Mouse (Mus musculus) layer of hippocampus, postnatal 36 days (tissue): ENCODE measurements around the gene Maml3. TPM values are rescaled to one million over a fixed set of nuclear protein-coding genes. Genes with fewer than 3 reads are reported as not detected.

Experiments used
- DNase-seq, 2 experiments: peaks; one replicate each; pipeline ENCODE4 v3.0.0; 2022
- total RNA-seq, 2 experiments: library from RNA; stranded (reverse); gene quantifications; 2 replicates each; pipeline ENCODE4 v1.2.3; 2021

Gene Maml3
- total RNA-seq, 2 experiments from 2014 or later: 8.3 to 9.8 TPM

- DNase-seq: no peak
Observed at GRCm38 (mm10) chr3:52045221-52045641, 59.6 kb downstream of the Maml3 start.

- DNase-seq: no peak
Observed at GRCm38 (mm10) chr3:52044651-52045050, 60.2 kb downstream of the Maml3 start.

- DNase-seq: no peak
Observed at GRCm38 (mm10) chr3:52043847-52044246, 61.0 kb downstream of the Maml3 start.

- no peak for DNase-seq
Observed at GRCm38 (mm10) chr3:52042680-52043079, 62.2 kb downstream of the Maml3 start.

- no peak for DNase-seq
Observed at GRCm38 (mm10) chr3:52039958-52040357, 64.9 kb downstream of the Maml3 start.

- no peak for DNase-seq
Observed at GRCm38 (mm10) chr3:52037260-52037659, 67.6 kb downstream of the Maml3 start.

GRCm38 (mm10) chr3:52035404-52035803 lies 69.5 kb downstream of the Maml3 start:
- no peak for DNase-seq

- no peak for DNase-seq
Observed at GRCm38 (mm10) chr3:52033857-52034588, 70.9 kb downstream of the Maml3 start.

GRCm38 (mm10) chr3:52031327-52031726 lies 73.5 kb downstream of the Maml3 start:
- no peak for DNase-seq

- no peak for DNase-seq
Observed at GRCm38 (mm10) chr3:52030114-52030513, 74.8 kb downstream of the Maml3 start.

- DNase-seq: peak in 1 of 2 experiments; percentile 48
Observed at GRCm38 (mm10) chr3:52029661-52030081, 75.2 kb downstream of the Maml3 start.

GRCm38 (mm10) chr3:52027972-52028371 lies 76.9 kb downstream of the Maml3 start:
- no peak for DNase-seq

GRCm38 (mm10) chr3:52022486-52022885 lies 82.4 kb downstream of the Maml3 start:
- no peak for DNase-seq

GRCm38 (mm10) chr3:52018103-52018439 lies 86.8 kb downstream of the Maml3 start:
- no peak for DNase-seq

- DNase-seq: no peak
Observed at GRCm38 (mm10) chr3:52017439-52018102, 87.3 kb downstream of the Maml3 start.

- no peak for DNase-seq
Observed at GRCm38 (mm10) chr3:52016178-52016577, 88.7 kb downstream of the Maml3 start.

GRCm38 (mm10) chr3:52015556-52015955 lies 89.3 kb downstream of the Maml3 start:
- DNase-seq: no peak

GRCm38 (mm10) chr3:52011032-52011710 lies 93.7 kb downstream of the Maml3 start:
- no peak for DNase-seq

GRCm38 (mm10) chr3:52009321-52009720 lies 95.6 kb downstream of the Maml3 start:
- DNase-seq: no peak

GRCm38 (mm10) chr3:52007602-52008252 lies 97.1 kb downstream of the Maml3 start:
- DNase-seq: peak; percentile 78 to 85

GRCm38 (mm10) chr3:52006721-52007330 lies 98.0 kb downstream of the Maml3 start:
- DNase-seq: no peak

- DNase-seq: no peak
Observed at GRCm38 (mm10) chr3:52003663-52004062, 101.2 kb downstream of the Maml3 start.

- DNase-seq: peak in 1 of 2 experiments; percentile 18
Observed at GRCm38 (mm10) chr3:52001518-52001895, 103.4 kb downstream of the Maml3 start.
